Mouse (Mus musculus) CD4-positive, CD25-positive, alpha-beta regulatory T cell, adult 4 months (primary cell): ENCODE results near the gene Zswim8. TPM values are rescaled to one million over a fixed set of nuclear protein-coding genes. Genes with fewer than 3 reads are reported as not detected.

Experiments
- ATAC-seq: one replicate; pipeline ENCODE4 v1.8.0; 2017
- polyA plus RNA-seq, 2 experiments: library from polyadenylated mRNA; unstranded; fragments of 100-300 nt; shearing (Covaris generic); gene quantifications; one replicate each; pipeline ENCODE4 v1.2.1; 2017

Gene Zswim8
- 10 to 100 TPM; 21.6 to 22.3 TPM for polyA plus RNA-seq

GRCm38 (mm10) chr14:20707201-20708190 is at the start of gene Zswim8:
Zswim8 (plus strand) TSS chr14:20707552.
- ATAC-seq = peak; percentile 62

DNA sequence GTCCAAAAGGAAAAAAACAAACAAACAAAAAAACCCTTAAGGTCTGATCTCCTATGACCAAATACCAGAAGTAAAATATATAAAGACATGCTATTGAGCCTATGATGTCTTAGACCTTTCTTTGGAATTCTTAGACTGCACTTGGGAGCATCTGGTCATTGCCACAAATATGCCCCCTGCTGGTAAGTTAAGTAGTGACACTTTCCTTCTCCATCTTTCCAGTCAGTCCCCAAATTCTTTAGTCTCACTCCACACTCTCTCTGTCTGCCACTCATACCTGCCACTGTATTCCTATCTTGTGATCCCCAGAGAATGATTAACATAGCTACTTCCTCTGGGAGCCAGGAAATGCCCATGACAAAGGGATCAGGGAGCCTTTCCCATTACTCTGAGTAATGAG is 49.0 kb upstream of the Zswim8 start:
- ATAC-seq = peak; percentile 28

GRCm38 (mm10) chr14:20658902-20659301 is 48.5 kb upstream of the Zswim8 start:
- no peak for ATAC-seq

- ATAC-seq = no peak
These were observed 47.7 kb upstream of the Zswim8 start for GRCm38 (mm10) chr14:20659687-20660086.

DNA sequence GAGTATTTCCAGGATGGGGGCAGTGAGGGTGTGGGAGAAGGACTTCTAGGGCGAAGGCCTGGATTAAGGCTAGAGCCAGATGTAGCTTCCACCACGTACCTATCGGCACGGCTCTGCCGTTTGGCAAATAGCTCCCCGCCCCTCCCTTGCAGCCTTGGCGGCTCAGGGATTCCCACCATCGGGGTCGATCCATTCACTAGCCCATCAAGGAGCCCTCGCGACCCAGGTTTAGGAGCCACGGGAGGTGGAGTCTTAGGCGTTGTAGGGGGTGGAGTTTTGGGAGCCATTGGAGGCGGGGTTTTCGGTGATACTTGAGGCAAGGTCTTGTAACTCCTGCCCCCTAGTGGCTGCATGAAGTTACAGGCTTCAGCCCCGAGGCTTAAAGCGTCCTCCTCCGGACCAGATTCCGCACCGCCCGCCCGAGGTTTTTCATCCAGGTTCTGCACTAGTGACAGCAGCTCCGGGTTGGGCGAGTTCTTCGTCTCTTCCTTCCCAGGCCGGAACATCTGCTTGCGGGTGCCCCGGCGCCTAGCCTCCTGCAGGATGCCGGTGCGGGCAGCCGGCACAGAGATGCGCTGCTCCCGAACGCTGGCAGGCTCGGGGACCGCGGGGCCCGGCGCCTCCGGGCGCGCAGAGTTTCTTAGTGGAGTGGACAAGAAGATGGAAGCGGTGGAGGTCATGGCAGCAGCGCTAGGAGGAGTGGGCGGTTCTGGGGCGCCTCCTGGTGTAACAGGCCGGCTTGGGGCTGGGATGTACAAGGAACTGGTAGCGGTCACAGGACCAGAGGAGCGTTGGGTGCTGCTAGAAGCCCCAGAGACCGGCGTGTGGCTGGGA is 46.3 kb upstream of the Zswim8 start:
- peak; percentile 98 for ATAC-seq

- ATAC-seq = no peak
These were observed 45.6 kb upstream of the Zswim8 start for GRCm38 (mm10) chr14:20661661-20662331.

DNA sequence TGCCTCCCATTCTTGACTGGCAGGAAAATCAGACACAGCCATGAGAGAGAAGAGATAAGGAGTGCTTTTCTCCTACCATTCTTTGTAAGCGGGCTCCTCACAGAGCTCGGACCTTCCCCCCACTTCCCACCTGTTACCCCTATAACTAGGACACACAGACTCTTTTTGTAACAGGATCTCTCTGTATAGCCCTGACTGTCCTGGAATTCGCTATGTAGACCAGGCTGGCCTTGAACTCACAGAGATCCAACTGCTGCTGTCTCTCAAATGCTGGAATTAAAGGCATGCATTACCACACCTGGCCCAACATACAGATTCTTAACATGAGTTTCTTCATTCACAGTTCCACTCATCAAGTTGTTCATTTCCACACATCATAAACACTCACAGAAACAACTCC is 44.6 kb upstream of the Zswim8 start:
- ATAC-seq = no peak

DNA sequence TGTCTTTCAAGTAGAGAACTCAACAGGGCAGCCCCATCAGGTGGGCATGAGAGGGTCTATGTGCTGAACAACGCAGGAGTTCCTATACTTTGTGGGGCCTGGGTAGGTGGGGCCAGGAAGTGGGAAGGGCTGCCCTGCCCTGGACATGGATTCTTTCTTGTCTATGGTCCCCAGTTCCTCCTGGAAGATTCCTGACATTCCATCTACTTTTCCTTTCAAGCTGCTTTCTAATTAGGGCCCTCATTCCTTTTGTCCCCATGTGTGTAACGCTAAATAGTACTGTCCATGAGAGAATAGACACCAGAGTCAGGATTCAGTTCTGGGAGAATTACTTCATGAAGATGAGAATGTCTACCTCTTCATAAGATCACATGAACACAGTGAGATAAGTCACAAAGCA is 43.8 kb upstream of the Zswim8 start:
- no peak for ATAC-seq

- no peak for ATAC-seq
These were observed 42.9 kb upstream of the Zswim8 start for GRCm38 (mm10) chr14:20664436-20664835.

GRCm38 (mm10) chr14:20667469-20667868 is 39.9 kb upstream of the Zswim8 start:
- no peak for ATAC-seq

DNA sequence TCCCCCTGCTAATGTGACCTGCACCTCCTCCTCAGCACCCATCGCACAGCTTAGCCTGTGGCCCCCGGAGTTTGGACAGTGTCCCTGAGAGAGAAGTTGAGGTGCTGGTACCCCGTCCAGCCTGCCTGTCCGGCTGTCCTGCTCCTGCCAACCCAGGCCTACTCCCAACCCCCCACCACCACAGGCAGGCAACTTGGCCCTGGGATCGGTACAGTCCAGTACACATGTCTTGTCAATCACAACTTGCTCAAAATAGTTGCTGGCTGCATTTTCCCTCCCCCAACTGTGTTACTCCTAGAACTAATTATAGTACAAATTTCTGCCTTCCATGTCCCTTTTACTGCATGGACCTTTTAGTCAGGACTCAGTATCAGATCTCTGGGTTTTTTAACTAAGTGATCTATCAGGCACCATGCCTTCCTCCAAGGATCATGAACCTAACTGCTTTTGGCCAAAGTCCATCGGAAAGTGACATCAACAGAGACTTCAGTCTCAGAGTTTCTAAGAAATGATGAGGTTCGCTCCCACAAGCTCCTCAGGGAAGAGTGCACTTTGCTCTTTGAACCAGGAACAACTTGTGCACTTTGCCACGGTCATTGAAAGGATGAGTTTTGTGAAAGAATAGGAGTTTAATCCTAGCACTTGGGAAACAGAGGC is 39.1 kb upstream of the Zswim8 start, which contains the start of gene Synpo2l:
Gene Synpo2l, minus strand, starts transcription at position 201 of the 657 bp plus-strand sequence.
- ATAC-seq = no peak

DNA sequence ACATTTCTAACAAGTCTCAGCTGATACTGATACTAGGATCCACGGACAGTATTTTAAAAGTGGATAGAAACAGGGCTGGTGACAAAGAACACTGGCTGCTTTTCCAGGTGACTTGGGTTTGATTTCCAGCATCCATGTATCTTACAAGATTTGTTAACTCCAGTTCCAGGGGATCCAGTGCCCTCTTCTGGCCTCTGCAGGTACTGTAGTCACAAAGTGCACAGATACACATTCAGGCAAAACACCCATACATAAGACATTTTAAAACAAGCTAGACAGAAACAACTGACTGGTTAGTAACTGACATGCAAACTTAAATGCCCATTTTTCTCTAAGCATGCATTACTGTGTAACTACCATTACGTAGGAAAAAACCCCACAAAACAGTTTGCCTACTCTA is 34.4 kb upstream of the Zswim8 start:
- ATAC-seq = no peak

DNA sequence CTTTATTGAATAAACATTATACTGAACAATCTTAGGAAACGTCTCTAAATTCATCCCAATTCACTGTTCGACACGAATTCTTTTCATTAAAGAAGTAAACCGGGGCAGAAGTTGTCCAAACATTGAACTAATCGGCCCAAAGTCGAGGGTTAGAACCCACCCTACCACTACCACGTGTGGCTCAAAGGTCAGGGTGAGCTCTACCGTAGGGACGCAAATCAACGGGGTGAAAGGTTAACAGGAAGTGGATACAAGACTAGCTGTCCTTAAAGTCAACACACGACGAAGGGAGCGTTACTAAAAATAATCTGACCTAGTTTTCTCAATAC is 33.7 kb upstream of the Zswim8 start:
- peak; percentile 50 for ATAC-seq

DNA sequence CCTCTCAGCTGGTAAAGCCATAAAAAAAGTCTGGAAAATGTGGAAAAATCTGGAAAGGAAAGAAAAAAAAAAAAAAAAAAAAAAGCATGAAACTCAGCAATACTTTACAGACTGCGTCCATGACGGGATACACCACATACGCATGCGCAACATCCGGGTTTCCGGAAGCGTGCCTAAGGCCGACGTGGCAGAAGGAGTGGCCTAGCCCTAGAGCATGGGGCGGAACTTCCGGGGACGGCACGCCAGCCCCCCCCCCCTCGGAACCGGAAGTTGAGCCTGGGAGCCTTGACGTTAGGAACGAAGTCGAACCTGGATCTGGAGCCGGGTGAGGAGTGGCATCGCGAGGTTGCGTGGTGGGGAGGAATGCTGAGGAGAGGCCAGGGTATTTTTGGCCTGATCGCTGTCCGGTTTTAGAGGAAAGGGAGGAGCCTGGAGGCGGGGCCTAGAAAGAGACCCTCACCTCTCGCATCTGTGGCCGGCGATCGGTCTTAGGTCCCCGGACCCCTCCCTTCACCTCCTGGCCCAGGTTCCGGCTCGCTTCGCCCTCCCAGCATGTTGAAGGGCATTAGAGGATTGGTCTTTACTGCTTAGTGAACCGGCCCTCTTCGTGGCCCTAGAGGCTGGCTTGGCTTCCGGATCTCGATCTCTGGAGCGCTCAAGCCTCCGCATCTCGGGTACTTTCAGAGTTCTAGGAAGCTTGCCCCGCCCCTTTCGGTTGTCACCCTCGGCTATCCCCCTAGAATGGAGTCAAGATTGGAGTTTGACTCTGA is 33.1 kb upstream of the Zswim8 start, which contains the start of gene Sec24c:
Gene Sec24c, plus strand, starts transcription at position 245 of the 770 bp plus-strand sequence.
- peak; percentile 92 for ATAC-seq

- ATAC-seq = no peak
These were observed 29.4 kb upstream of the Zswim8 start for GRCm38 (mm10) chr14:20677906-20678305.

DNA sequence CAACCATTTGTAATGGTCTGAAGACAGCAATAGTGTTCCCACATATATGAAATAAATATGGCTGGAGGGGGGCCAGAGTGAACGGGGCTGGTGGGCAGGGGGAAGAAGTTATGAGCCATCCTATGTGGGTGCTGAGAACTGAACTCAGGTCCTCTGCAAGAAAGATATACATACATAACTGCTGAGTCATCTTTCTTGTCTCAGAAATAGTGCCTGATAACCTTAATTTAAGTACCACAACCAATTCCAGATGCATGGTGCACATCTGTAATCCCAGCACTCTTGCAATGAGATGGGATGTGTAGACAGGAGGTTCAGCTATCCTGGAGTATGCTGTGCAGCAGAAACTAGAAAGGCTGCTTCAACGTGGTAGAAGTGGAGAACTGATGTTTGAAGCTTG is 25.6 kb upstream of the Zswim8 start:
- ATAC-seq = no peak

- ATAC-seq = peak; percentile 99
These were observed 24.9 kb upstream of the Zswim8 start for GRCm38 (mm10) chr14:20682498-20682897.

DNA sequence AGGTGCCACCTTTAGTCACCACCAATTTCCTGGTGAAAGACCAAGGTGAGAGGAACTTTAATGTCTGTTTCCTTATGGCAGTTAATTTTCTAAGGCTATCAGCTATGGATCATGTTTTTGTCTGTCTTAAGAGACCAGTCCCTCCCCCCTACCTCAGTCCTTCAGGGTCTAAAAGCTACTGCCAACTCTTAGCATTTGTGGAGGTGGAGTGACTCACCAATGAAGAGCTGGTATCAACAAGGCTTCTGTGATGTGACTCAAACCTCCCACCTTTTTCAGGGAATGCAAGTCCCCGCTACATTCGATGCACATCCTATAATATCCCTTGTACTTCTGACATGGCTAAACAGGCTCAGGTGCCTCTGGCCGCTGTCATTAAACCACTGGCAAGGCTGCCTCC is 20.8 kb upstream of the Zswim8 start:
- ATAC-seq = no peak

- peak; percentile 59 for ATAC-seq
These were observed 18.3 kb upstream of the Zswim8 start for GRCm38 (mm10) chr14:20689009-20689408.

DNA sequence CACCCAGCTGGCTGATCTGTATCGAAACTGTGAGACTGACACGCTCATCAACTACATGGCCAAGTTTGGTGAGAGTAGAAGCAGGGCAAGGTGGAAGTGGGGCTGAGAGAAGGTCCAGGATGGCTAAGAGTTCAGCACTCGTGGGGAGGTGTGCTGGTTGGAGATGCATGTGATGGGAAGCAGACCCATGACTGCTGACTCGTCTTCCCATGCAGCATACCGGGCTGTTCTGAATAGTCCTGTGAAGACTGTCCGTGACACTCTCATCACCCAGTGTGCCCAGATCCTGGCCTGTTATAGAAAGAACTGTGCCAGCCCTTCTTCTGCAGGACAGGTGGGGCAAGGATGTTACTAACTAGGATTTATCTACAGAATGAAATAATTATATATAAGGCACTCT is 15.6 kb upstream of the Zswim8 start:
- no peak for ATAC-seq

GRCm38 (mm10) chr14:20693589-20694101 is 13.7 kb upstream of the Zswim8 start:
- ATAC-seq = no peak
